Mouse (Mus musculus): ENCODE measurements around the gene Sept11. TPM values are rescaled to one million over a fixed set of nuclear protein-coding genes. Genes with fewer than 3 reads are reported as not detected.

The Sept11 gene
- polyA plus RNA-seq, 1 experiment, result 55.8 TPM

- WGBS, result 87% methylated on average over 8 of the region's 8 CpGs
- Histone ChIP-seq H3K4me1 (ENCODE audit: control insufficient read depth, insufficient read depth, low read length) (no peaks in the 10 kb centered on the region), H3K4me3 (replicated peaks; ENCODE audit: control insufficient read depth, low read depth, low read length) (no peak overlapping the region), H3K27ac (ENCODE audit: control insufficient read depth, insufficient read depth, low read depth, low read length, poor library complexity) (no peak overlapping the region)
- TF ChIP-seq POLR2A (IDR thresholded peaks at IDR 0.05; ENCODE audit: borderline replicate concordance, control insufficient read depth, low read depth, low read length) (no peak), CTCF (IDR thresholded peaks at IDR 0.05; ENCODE audit: control insufficient read depth, insufficient read depth, low read length) (no peak)
Observed at GRCm38 (mm10) chr5:93101371-93101791, 8.1 kb downstream of the Sept11 start.

- WGBS, result 87% methylated on average over 8 of the region's 8 CpGs
- TF ChIP-seq POLR2A (IDR thresholded peaks at IDR 0.05; ENCODE audit: borderline replicate concordance, control insufficient read depth, low read depth, low read length) (no peak), CTCF (IDR thresholded peaks at IDR 0.05; ENCODE audit: control insufficient read depth, insufficient read depth, low read length) (no peak)
- Histone ChIP-seq H3K4me1 (ENCODE audit: control insufficient read depth, insufficient read depth, low read length) (no peaks in the 10 kb centered on the region), H3K4me3 (replicated peaks; ENCODE audit: control insufficient read depth, low read depth, low read length) (no peak overlapping the region), H3K27ac (ENCODE audit: control insufficient read depth, insufficient read depth, low read depth, low read length, poor library complexity) (no peak overlapping the region)
Observed at GRCm38 (mm10) chr5:93103603-93104002, 10.4 kb downstream of the Sept11 start.

GRCm38 (mm10) chr5:93104987-93105823, 12.0 kb downstream of the Sept11 start:
- WGBS, result 64% methylated on average over 4 of the region's 5 CpGs
- Histone ChIP-seq H3K4me1 (ENCODE audit: control insufficient read depth, insufficient read depth, low read length) (no peaks in the 10 kb centered on the region; the same call in 1 of the 2 replicates), H3K4me3 (replicated peaks; ENCODE audit: control insufficient read depth, low read depth, low read length) (no peak overlapping the region), H3K27ac (ENCODE audit: control insufficient read depth, insufficient read depth, low read depth, low read length, poor library complexity) (no peak overlapping the region)
- TF ChIP-seq POLR2A (IDR thresholded peaks at IDR 0.05; ENCODE audit: borderline replicate concordance, control insufficient read depth, low read depth, low read length) (no peak), CTCF (IDR thresholded peaks at IDR 0.05; ENCODE audit: control insufficient read depth, insufficient read depth, low read length) (no peak)

- no peak overlapping the region for H3K27ac ChIP-seq (ENCODE audit: control insufficient read depth, insufficient read depth, low read depth, low read length, poor library complexity)
- 89% methylated on average over 4 of the region's 4 CpGs for WGBS
- H3K4me1 ChIP-seq (ENCODE audit: control insufficient read depth, insufficient read depth, low read length), result no peaks in the 10 kb centered on the region; the same call in 1 of the 2 replicates
- H3K4me3 ChIP-seq (replicated peaks; ENCODE audit: control insufficient read depth, low read depth, low read length), result no peak overlapping the region
- TF ChIP-seq POLR2A (IDR thresholded peaks at IDR 0.05; ENCODE audit: borderline replicate concordance, control insufficient read depth, low read depth, low read length) (no peak), CTCF (IDR thresholded peaks at IDR 0.05; ENCODE audit: control insufficient read depth, insufficient read depth, low read length) (no peak)
Observed at GRCm38 (mm10) chr5:93106048-93106447, 12.8 kb downstream of the Sept11 start.

- no peak for TF ChIP-seq POLR2A (IDR thresholded peaks at IDR 0.05; ENCODE audit: borderline replicate concordance, control insufficient read depth, low read depth, low read length)
- no peak for TF ChIP-seq CTCF (IDR thresholded peaks at IDR 0.05; ENCODE audit: control insufficient read depth, insufficient read depth, low read length)
- Histone ChIP-seq H3K4me1 (ENCODE audit: control insufficient read depth, insufficient read depth, low read length) (no peaks in the 10 kb centered on the region; the same call in 1 of the 2 replicates), H3K27ac (ENCODE audit: control insufficient read depth, insufficient read depth, low read depth, low read length, poor library complexity) (no peak overlapping the region), H3K4me3 (replicated peaks; ENCODE audit: control insufficient read depth, low read depth, low read length) (no peak overlapping the region)
- WGBS, result 64% methylated on average over 4 of the region's 4 CpGs
Observed at GRCm38 (mm10) chr5:93108703-93109102, 15.5 kb downstream of the Sept11 start.

GRCm38 (mm10) chr5:93109555-93109954, 16.3 kb downstream of the Sept11 start:
- H3K4me1 ChIP-seq (ENCODE audit: control insufficient read depth, insufficient read depth, low read length), result no peaks in the 10 kb centered on the region; the same call in 1 of the 2 replicates
- H3K4me3 ChIP-seq (replicated peaks; ENCODE audit: control insufficient read depth, low read depth, low read length), result no peak overlapping the region
- 4% methylated on average over 2 of the region's 2 CpGs for WGBS
- TF ChIP-seq CTCF (IDR thresholded peaks at IDR 0.05; ENCODE audit: control insufficient read depth, insufficient read depth, low read length), result no peak
- TF ChIP-seq POLR2A (IDR thresholded peaks at IDR 0.05; ENCODE audit: borderline replicate concordance, control insufficient read depth, low read depth, low read length), result no peak
- H3K27ac ChIP-seq (ENCODE audit: control insufficient read depth, insufficient read depth, low read depth, low read length, poor library complexity), result no peak overlapping the region

GRCm38 (mm10) chr5:93112290-93112689, 19.1 kb downstream of the Sept11 start:
- H3K4me1 ChIP-seq (ENCODE audit: control insufficient read depth, insufficient read depth, low read length), result no peaks in the 10 kb centered on the region; the same call in 1 of the 2 replicates
- TF ChIP-seq CTCF (IDR thresholded peaks at IDR 0.05; ENCODE audit: control insufficient read depth, insufficient read depth, low read length) (no peak), POLR2A (IDR thresholded peaks at IDR 0.05; ENCODE audit: borderline replicate concordance, control insufficient read depth, low read depth, low read length) (no peak)
- WGBS, result 61% methylated on average over 3 of the region's 3 CpGs

GRCm38 (mm10) chr5:93113517-93113916, 20.3 kb downstream of the Sept11 start:
- 85% methylated on average over 5 of the region's 5 CpGs for WGBS

More at GRCm38 (mm10) chr5:93112290-93112689, 19.1 kb downstream of the Sept11 start:
- Histone ChIP-seq H3K27ac (ENCODE audit: control insufficient read depth, insufficient read depth, low read depth, low read length, poor library complexity) (no peak overlapping the region; the same call in 1 of the 2 replicates), H3K4me3 (replicated peaks; ENCODE audit: control insufficient read depth, low read depth, low read length) (no peak overlapping the region)

More at GRCm38 (mm10) chr5:93113517-93113916, 20.3 kb downstream of the Sept11 start:
- H3K4me1 ChIP-seq (ENCODE audit: control insufficient read depth, insufficient read depth, low read length), result peaks cover 2% of the 10 kb centered on the region
- no peak overlapping the region for H3K4me3 ChIP-seq (replicated peaks; ENCODE audit: control insufficient read depth, low read depth, low read length)
- no peak overlapping the region for H3K27ac ChIP-seq (ENCODE audit: control insufficient read depth, insufficient read depth, low read depth, low read length, poor library complexity)
- TF ChIP-seq CTCF (IDR thresholded peaks at IDR 0.05; ENCODE audit: control insufficient read depth, insufficient read depth, low read length) (no peak), POLR2A (IDR thresholded peaks at IDR 0.05; ENCODE audit: borderline replicate concordance, control insufficient read depth, low read depth, low read length) (no peak)
